Mouse (Mus musculus): ENCODE measurements at regions not wholly inside any gene's neighbourhood (a gene's known extent, or its start where the extent isn't known, plus 50 kb on each side); places are given as distances from the start of the nearest gene placed in this dataset.
"Not testable (repeated sequence)": the region's sequence is repeated elsewhere in the genome, so short reads cannot be mapped to it uniquely, and the experiment has no call there.

DNA sequence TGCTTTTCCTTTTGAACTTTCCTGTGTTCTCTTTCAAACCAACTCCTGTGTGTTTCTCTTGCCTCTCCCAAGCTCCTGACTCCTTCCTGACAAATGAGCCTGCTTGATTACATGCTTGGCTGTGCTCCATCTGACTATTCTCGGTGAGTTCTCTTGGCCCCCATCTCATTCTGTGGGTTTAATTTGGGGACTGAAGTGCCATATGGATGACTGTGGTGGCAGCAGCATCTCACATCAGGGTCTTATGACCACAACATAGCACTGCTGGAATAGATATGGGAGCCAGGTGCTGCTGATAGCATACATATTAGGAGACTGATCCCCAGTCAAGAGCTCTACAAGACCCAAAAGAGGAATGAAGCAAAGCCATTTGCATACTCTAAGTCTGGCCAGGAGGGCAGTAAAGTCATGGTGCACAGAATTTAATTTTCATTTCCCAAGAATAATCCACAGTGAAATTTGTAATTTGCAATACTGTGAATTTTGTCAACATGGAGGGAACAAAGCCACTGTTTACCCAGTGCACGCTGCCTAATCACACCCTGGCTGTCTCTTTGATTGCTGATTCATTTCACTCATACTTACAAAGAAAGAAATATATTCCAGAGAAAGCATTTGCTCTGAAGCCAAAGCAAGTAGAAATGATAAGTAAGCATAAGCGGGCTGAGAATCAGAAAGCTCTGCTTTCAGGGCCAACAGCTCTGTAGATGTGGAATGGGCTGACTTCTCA, 1478.4 kb upstream of the Gm7489 start:
- DNase-seq (ENCODE audit: low read depth), result no peak

- no peak for DNase-seq (ENCODE audit: low read depth)
Measured at GRCm38 (mm10) chr15:52412869-52413771, 1471.6 kb upstream of the Gm7489 start.

DNA sequence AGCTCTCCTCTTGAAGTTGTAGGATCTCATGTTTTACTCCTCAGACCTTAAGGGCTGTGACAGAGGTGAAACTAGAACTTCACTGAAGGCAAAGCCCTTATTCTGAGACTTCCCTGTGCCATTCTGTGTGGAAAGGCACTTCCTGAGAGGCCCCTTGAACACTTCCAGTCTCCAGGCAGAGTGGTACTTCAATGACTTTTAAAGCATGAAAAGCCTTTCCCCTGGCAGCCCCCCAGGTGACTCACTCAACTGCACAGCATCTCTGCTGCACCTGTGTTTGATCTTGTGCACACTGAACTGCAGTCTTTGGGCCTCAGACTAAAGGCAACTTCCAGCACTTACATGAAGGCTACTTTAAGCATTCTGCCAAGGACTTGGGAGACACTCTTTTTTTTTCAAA, 1458.7 kb upstream of the Gm7489 start:
- no peak for DNase-seq (ENCODE audit: low read depth)

GRCm38 (mm10) chr15:52430491-52431158, 1454.1 kb upstream of the Gm7489 start:
- no peak for DNase-seq (ENCODE audit: low read depth)

DNA sequence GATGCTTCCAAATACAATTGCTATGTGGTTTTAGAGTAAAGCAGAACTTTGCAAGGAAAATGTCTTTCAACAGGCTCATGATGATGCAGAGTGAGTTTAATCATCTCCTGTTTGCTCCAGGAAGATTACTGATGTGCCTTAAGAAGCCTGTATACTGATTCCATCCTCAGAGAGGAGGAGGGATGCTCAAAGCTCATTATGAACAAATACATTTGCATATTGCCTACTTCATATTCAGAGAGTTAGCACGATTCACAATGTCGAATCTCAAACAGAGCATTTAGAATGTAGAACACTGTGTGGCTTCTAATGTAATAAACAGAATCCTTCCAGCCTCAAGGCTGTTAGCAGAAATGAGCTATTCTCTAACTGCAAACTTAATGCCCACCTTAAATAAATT, 1451.1 kb upstream of the Gm7489 start:
- no peak for DNase-seq (ENCODE audit: low read depth)

GRCm38 (mm10) chr15:52438403-52438802, 1446.3 kb upstream of the Gm7489 start:
- no peak for DNase-seq (ENCODE audit: low read depth)

DNA sequence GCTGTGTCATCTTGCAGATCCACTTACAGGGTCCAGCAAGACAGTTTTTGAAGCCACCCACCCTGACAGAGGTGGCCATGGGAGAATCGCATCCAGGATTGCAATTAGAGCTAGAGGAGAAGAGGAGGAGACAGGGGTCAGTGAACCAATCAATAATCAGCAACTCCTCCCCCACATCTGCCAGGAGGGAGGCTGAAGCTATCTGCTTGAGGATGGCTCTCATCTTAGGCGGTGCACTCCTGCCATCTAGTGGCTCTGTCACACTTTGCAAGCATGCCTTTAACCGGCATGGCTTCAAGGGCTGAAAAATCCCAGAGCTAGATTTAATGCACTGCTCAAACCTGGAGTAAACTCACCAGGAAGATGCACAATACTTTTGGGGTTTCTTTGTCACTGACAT, 1425.9 kb upstream of the Gm7489 start:
- peak; percentile 39 for DNase-seq (ENCODE audit: low read depth)

DNA sequence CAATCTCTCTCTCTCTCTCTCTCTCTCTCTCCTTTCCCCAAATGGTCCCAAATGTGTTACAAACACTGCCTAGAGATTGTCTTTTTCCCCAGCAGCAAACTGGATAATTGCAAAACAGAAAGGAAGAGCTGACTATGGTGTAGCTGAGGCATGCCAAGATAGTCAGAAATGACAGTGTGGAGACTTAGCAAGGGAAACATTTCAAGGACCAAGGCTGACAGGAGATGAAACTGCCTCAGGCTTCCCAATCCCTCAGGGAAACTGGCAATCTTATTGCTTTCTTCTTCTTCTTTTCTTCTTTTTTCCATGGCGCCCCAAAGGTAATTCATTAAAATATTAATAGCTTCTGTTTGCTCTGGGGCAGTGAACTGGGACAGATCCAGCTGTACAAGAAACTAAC, 1425.4 kb upstream of the Gm7489 start:
- no peak for DNase-seq (ENCODE audit: low read depth)

- DNase-seq (ENCODE audit: low read depth), result no peak
Measured at GRCm38 (mm10) chr15:52464226-52465138, 1420.2 kb upstream of the Gm7489 start.

DNA sequence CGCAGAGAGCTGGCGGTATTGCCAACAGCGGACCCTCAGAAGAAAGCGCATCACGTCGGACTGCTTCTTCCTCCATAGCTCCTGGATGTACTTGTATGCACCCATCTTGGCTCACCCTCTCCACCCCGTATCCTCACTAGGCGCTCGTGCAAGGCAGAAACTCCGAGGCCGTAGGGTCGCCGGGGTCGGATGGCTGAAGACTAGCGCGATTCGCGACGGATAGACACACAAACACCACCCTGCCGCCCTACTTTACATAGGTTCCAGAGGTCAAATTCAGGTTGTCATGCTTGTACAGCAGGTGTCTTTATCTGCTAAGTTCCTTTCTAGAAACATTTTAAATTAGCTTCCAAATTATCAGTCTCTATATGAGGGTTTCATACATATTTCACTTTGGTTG, 1406.6 kb upstream of the Gm7489 start:
- DNase-seq (ENCODE audit: low read depth), result not testable (repeated sequence)

- no peak for DNase-seq (ENCODE audit: low read depth)
Measured at GRCm38 (mm10) chr15:52480834-52481233, 1403.9 kb upstream of the Gm7489 start.

GRCm38 (mm10) chr15:52483598-52484165, 1401.0 kb upstream of the Gm7489 start:
- no peak for DNase-seq (ENCODE audit: low read depth)

- DNase-seq (ENCODE audit: low read depth), result no peak
Measured at GRCm38 (mm10) chr15:52484276-52484675, 1400.4 kb upstream of the Gm7489 start.

- DNase-seq (ENCODE audit: low read depth), result peak; percentile 10
Measured at GRCm38 (mm10) chr15:52505278-52505831, 1379.4 kb upstream of the Gm7489 start.

- peak; percentile 23 for DNase-seq (ENCODE audit: low read depth)
Measured at GRCm38 (mm10) chr15:52506930-52507329, 1377.8 kb upstream of the Gm7489 start.

DNA sequence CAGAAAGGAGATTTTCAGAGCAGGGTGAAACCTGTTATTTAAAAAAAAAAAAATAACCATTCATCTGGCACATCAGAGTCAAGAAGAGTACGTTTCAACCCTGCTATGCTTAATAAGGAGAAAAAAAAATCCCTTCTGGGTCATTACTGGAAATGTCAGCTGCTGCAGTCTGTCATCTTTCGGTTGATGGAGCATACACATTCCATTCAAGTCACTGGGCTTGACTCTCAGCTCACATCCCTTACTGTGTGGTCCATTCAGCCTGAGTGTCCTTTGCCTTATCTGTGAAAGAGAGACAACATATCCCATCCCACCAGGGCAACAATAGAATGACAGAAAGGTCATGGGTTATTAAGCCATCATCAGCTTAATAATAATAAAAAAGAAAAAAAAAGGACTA, 1376.1 kb upstream of the Gm7489 start:
- no peak for DNase-seq (ENCODE audit: low read depth)

DNA sequence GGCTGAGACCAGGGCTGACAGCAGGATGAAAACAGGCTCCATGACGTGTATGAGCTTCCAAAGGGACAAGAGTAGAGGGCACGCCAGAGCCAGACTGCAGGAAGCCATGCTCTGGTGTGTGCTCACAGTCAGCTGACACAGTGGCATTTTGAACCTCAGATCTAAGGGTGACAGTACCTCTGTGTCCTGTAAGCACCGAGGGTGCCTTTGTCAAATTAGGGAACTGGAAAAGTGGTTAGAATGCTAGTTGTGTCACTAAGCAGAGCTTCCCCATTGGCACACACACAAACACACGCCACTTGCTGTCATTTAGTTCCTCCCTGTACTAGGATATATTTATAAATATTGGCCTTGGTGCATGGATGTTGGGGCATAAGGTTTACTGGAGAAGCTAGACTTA, 1374.6 kb upstream of the Gm7489 start:
- DNase-seq (ENCODE audit: low read depth), result no peak

- DNase-seq (ENCODE audit: low read depth), result no peak
Measured at GRCm38 (mm10) chr15:52536594-52536993, 1348.1 kb upstream of the Gm7489 start.

- DNase-seq (ENCODE audit: low read depth), result no peak
Measured at GRCm38 (mm10) chr15:52558682-52559081, 1326.0 kb upstream of the Gm7489 start.

- no peak for DNase-seq (ENCODE audit: low read depth)
Measured at GRCm38 (mm10) chr15:52564078-52564477, 1320.6 kb upstream of the Gm7489 start.

DNA sequence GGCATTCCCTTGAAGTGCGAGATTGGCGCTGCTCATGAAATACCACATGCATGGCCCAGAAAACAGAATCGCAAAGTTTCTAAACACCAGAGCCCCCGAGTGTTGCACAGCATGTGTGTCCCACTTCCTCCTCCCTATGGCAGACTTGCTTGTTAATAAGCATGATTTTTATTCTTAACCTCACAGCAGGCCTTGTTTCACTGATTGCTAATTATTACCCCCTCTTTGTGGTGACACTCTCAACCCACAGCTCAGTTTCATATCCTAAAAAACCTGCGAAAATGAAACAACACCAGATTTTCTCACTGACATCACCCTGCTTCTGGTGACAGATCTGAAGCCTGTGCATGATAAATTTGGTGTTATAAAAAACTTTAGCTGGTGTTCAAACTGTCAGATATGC, 1319.3 kb upstream of the Gm7489 start:
- DNase-seq (ENCODE audit: low read depth), result no peak

All from c-Kit-positive CD71-positive TER-119-negative erythroid progenitor cells, embryonic 14.5 days (primary cell).